Mouse (Mus musculus): ENCODE data around the gene Ano7. TPM values are rescaled to one million over a fixed set of nuclear protein-coding genes. Genes with fewer than 3 reads are reported as not detected.

Ano7 gene
- polyA plus RNA-seq, 1 experiment: 0.69 TPM

DNA sequence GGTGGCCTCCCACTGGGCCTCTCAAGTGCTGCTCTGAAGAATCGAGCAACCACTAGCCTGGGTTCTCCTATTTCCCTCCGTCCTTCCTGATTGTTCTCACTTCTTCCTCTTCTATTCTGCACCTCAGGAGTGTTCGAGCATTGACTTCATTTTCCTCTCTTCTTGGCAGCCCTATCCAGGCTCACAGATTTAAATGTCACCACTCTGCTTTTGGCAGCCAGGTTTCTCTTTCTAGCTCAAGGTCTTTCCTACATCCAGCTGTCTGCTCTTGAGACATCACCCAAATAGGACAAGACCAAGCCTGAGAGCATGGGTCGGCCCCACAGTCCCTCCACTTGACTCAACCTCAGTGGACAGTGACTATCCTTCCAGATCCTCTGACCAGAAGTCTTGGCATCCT, 11.1 kb upstream of the Ano7 start:
- Histone ChIP-seq H3K4me3 (replicated peaks; ENCODE audit: extremely low read depth, low read depth, low read length) (no peak overlapping the region), H3K4me1 (ENCODE audit: control insufficient read depth, insufficient read depth, low read length) (no peaks in the 10 kb centered on the region)
- TF ChIP-seq CTCF (IDR thresholded peaks at IDR 0.05; ENCODE audit: insufficient read depth, low read length): no peak
- TF ChIP-seq POLR2A (IDR thresholded peaks at IDR 0.05; ENCODE audit: borderline replicate concordance, extremely low read depth, low read depth, low read length): no peak
- no peak for DNase-seq
- WGBS: 79% methylated on average over 4 of the region's 4 CpGs

DNA sequence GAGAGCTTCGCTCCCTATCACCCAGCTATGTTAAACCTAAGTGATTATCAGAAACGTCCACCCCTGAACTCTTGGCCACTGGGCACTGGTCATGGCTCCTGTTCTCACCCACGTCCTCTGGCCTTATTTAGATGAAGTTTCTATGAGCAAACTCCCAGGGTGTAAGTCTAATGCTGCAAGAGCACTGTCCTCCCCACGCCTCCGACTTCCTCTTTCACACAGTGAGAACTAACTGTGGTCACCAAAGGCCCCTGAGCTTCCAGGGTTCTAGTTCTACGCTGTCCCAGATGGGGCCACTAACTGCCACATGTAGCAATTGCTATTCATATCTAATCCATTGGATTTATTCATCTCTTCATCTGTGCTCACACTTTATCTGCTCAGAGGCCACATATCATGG, 8.1 kb upstream of the Ano7 start:
- no peak for TF ChIP-seq CTCF (IDR thresholded peaks at IDR 0.05; ENCODE audit: insufficient read depth, low read length)
- no peak for TF ChIP-seq POLR2A (IDR thresholded peaks at IDR 0.05; ENCODE audit: borderline replicate concordance, extremely low read depth, low read depth, low read length)
- Histone ChIP-seq H3K4me1 (ENCODE audit: control insufficient read depth, insufficient read depth, low read length) (no peaks in the 10 kb centered on the region), H3K4me3 (replicated peaks; ENCODE audit: extremely low read depth, low read depth, low read length) (no peak overlapping the region)
- WGBS: 91% methylated on average over 6 of the region's 6 CpGs
- no peak for DNase-seq

DNA sequence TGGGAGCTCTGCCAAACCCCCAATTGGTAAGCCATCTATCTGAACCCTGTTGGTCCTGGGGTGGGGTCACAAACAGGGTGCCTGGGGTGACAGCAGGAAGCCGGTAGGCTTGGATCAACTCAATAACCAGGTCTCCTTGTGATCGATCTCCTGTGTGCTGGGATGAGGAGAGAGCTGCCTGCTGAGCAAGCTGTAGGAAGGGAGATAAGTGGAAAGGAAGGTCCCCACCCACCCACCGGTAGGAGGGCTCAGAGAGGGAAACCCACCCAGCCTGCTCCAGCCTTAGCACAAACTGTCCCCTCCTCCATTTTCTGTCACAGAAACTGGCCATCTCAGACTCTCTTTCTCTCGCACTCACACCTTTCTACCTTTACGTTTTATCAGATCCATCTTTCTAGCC, 3.6 kb downstream of the Ano7 start:
- WGBS: 46% methylated on average over 5 of the region's 5 CpGs
- no peak for DNase-seq

DNA sequence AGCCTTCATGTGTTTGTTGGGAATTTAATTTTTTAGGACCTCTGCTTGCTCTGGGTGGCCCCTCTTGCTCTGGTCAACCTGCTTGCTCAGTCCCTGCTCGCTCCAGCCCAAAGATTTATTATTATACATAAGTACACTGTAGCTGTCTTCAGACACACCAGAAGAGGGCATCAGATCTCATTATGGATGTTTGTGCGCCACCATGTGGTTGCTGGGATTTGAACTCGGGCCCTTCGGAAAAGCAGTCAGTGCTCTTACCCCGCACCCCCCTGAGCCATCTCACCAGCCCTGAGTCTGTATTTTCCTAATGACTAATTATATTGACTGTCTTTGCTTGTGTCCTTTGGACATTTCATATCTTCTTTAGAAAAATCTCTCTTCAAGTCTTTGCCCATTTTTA, 5.4 kb downstream of the Ano7 start:
- TF ChIP-seq POLR2A (IDR thresholded peaks at IDR 0.05; ENCODE audit: borderline replicate concordance, extremely low read depth, low read depth, low read length): no peak
- TF ChIP-seq CTCF (IDR thresholded peaks at IDR 0.05; ENCODE audit: insufficient read depth, low read length): no peak
- no peaks in the 10 kb centered on the region for H3K4me1 ChIP-seq (ENCODE audit: control insufficient read depth, insufficient read depth, low read length)
- H3K4me3 ChIP-seq (replicated peaks; ENCODE audit: extremely low read depth, low read depth, low read length): no peak overlapping the region
- no peak for DNase-seq
- WGBS: 80% methylated on average over 5 of the region's 5 CpGs

More for the DNA sequence above, 3.6 kb downstream of the Ano7 start:
- TF ChIP-seq POLR2A (IDR thresholded peaks at IDR 0.05; ENCODE audit: borderline replicate concordance, extremely low read depth, low read depth, low read length): no peak
- no peak for TF ChIP-seq CTCF (IDR thresholded peaks at IDR 0.05; ENCODE audit: insufficient read depth, low read length)
- Histone ChIP-seq H3K4me3 (replicated peaks; ENCODE audit: extremely low read depth, low read depth, low read length) (no peak overlapping the region), H3K4me1 (ENCODE audit: control insufficient read depth, insufficient read depth, low read length) (no peaks in the 10 kb centered on the region)

DNA sequence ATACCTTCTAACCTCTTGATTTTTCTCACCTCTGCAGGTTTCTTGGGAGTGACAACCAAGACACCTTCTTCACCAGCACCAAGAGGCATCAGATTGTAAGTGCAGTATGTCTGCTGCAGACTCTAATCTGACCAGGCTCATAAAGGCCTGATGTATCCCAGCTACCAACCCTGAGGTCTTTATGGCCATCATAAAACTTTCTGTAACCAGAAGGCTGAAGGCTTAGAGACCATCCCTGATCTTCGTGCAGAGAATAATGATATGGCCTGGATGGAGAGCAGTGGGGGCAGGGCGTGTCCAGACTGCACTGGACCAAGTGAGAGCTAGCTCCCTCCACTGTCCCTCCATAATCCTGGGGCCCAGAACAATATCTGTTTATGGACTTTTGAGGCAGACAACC, 13.5 kb downstream of the Ano7 start:
- no peaks in the 10 kb centered on the region for H3K4me1 ChIP-seq (ENCODE audit: control insufficient read depth, insufficient read depth, low read length)
- TF ChIP-seq CTCF (IDR thresholded peaks at IDR 0.05; ENCODE audit: insufficient read depth, low read length) (no peak), POLR2A (IDR thresholded peaks at IDR 0.05; ENCODE audit: borderline replicate concordance, extremely low read depth, low read depth, low read length) (no peak)
- H3K4me3 ChIP-seq (replicated peaks; ENCODE audit: extremely low read depth, low read depth, low read length): no peak overlapping the region
- whole genome bisulfite sequencing: 84% methylated on average over 2 of the region's 2 CpGs
- no peak for DNase-seq

DNA sequence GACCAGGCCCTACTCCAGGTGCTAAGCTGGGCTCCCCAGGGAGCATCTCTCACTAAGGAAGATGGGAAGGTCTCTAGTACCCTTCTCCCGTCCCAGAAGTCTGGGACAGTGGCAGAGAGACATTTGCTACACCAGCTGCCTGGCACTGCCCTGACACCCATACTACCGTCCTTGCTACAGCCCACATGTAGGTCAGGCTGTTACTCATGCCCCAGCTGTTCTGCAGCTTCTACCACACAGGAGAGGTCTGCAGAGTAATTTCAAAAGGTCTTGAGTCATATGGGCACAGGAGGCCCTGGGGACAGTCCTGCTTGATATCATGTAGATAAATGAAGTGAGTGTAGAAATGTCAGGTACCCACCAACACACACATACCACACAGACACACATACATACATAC, 15.2 kb downstream of the Ano7 start:
- WGBS: 73% methylated on average over 2 of the region's 2 CpGs
- H3K4me3 ChIP-seq (replicated peaks; ENCODE audit: extremely low read depth, low read depth, low read length): no peak overlapping the region
- DNase-seq: no peak
- TF ChIP-seq CTCF (IDR thresholded peaks at IDR 0.05; ENCODE audit: insufficient read depth, low read length) (no peak), POLR2A (IDR thresholded peaks at IDR 0.05; ENCODE audit: borderline replicate concordance, extremely low read depth, low read depth, low read length) (no peak)
- H3K4me1 ChIP-seq (ENCODE audit: control insufficient read depth, insufficient read depth, low read length): no peaks in the 10 kb centered on the region

DNA sequence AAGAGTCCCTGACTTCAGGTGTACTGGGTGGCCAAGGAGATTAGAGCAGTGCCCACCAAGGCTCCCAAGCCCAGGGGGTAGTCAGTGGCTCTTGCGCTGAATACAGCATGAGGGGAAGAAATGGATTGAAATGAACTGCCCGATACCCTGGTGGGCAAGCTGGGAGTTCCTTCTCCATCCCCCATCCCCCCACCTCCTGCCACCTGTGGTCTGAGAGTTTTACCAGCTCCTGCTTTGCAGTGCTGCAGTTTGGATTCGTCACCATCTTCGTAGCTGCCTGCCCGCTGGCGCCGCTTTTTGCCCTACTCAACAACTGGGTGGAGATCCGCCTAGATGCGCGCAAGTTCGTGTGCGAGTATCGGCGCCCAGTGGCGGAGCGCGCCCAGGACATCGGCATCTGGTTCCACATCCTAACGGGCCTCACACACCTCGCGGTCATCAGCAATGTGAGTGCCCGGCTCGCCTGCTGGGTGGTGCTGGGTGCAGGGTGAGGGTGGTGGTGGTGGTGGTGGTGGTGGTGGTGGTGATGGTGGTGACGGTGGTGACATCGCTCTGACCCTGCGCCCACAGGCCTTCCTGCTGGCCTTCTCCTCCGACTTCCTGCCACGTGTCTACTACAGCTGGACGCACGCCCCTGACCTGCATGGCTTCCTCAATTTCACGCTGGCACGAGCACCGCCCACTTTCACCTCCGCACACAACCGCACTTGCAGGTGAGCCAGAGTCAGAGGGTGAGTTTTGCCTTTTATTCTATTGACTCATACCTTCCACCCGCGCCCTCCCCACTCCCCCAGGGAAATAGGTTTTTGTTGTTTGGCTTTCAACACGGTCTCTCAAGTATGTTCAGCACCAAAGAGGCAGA, 27.7 kb downstream of the Ano7 start:
- Histone ChIP-seq H3K4me1 (ENCODE audit: control insufficient read depth, insufficient read depth, low read length) (no peaks in the 10 kb centered on the region; the same call in 1 of the 2 replicates), H3K4me3 (replicated peaks; ENCODE audit: extremely low read depth, low read depth, low read length) (peak overlapping the region; percentile 62)
- TF ChIP-seq POLR2A (IDR thresholded peaks at IDR 0.05; ENCODE audit: borderline replicate concordance, extremely low read depth, low read depth, low read length) (peak; percentile 13; the same call in 1 of the 2 replicates), CTCF (IDR thresholded peaks at IDR 0.05; ENCODE audit: insufficient read depth, low read length) (no peak)
- peak; percentile 28 for DNase-seq
- 13% methylated on average over 38 of the region's 38 CpGs for WGBS

DNA sequence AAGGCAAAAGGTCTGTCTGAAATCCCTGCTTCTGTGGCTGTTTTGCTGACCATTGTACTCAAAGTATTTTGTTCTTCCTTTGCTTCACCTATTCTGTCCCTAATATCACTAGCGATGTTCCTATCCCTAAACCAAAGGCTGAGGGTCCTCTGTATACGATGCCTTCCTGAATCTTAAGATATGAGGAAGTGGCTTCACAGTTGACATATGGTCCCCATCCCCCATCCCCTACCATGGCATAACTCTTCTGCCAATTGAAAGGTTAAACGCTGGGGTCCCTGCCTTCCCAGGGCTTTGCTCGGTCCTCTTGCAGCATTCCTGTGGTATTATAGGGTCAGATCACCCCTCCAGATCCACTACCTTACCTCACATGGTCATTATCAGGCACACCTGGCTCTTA, 29.7 kb downstream of the Ano7 start:
- no peaks in the 10 kb centered on the region; the same call in 1 of the 2 replicates for H3K4me1 ChIP-seq (ENCODE audit: control insufficient read depth, insufficient read depth, low read length)
- TF ChIP-seq POLR2A (IDR thresholded peaks at IDR 0.05; ENCODE audit: borderline replicate concordance, extremely low read depth, low read depth, low read length) (no peak), CTCF (IDR thresholded peaks at IDR 0.05; ENCODE audit: insufficient read depth, low read length) (no peak)
- H3K4me3 ChIP-seq (replicated peaks; ENCODE audit: extremely low read depth, low read depth, low read length): no peak overlapping the region
- no peak for DNase-seq
- 74% methylated on average over 4 of the region's 4 CpGs for WGBS

DNA sequence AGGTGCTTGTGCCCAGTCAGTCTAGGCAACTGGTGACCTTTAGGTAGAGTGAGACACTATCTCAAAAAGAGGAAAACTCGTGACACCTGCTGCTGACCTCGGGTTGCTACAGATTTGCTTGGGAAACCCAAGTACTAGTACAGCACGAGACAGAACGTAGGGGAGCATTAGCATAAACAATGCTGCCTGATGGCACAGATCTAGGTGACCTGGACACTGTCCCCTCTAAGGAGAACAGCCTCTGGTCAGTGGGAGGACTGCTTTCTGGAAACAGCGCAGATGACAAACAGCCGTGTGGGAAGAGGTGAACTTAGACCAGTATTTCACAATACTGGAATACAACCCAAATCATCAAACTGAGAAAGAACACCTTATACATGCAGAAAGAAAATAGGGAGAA, 58.4 kb downstream of the Ano7 start:
- 77% methylated on average over 6 of the region's 6 CpGs for WGBS
- TF ChIP-seq POLR2A (IDR thresholded peaks at IDR 0.05; ENCODE audit: borderline replicate concordance, extremely low read depth, low read depth, low read length) (no peak), CTCF (IDR thresholded peaks at IDR 0.05; ENCODE audit: insufficient read depth, low read length) (no peak)
- DNase-seq: no peak
- H3K4me1 ChIP-seq (ENCODE audit: control insufficient read depth, insufficient read depth, low read length): no peaks in the 10 kb centered on the region
- H3K4me3 ChIP-seq (replicated peaks; ENCODE audit: extremely low read depth, low read depth, low read length): no peak overlapping the region

DNA sequence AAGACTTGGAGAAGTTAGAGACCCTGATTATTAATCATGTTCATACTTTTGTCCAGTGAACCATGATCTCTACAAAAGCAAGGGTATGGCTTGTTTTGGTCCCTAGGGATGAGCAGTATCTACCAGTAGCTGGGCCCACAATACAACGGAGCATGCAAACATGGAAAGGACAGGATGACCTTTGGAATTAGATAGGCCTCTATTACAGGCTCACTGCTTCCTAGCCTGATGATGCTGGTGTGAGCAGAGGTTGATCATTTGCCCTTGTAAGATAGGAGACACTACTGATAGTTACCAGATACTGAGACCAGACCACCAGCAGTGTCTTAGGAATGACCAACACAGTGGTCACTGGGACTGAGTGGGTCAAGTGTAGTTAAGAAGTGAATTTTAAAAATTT, 65.6 kb downstream of the Ano7 start:
- TF ChIP-seq POLR2A (IDR thresholded peaks at IDR 0.05; ENCODE audit: borderline replicate concordance, extremely low read depth, low read depth, low read length) (no peak), CTCF (IDR thresholded peaks at IDR 0.05; ENCODE audit: insufficient read depth, low read length) (no peak)
- H3K4me1 ChIP-seq (ENCODE audit: control insufficient read depth, insufficient read depth, low read length): peaks cover 3% of the 10 kb centered on the region
- WGBS: 88% methylated on average over 1 of the region's 1 CpGs
- DNase-seq: no peak
- H3K4me3 ChIP-seq (replicated peaks; ENCODE audit: extremely low read depth, low read depth, low read length): no peak overlapping the region

Measured in lung, adult 2 months (tissue).